Mouse (Mus musculus) thymus, postnatal 36 days (tissue): ENCODE results near the gene Pask.

ENCODE experiments used
- DNase-seq, 2 experiments: peaks; one replicate each; pipeline ENCODE4 v3.0.0; 2022; ENCODE audit warnings: mixed read lengths in 2 of 2

The Pask gene

GRCm38 (mm10) chr1:93277041-93277440 is 66.2 kb downstream of the Pask start:
- no peak for DNase-seq

GRCm38 (mm10) chr1:93275561-93275960 is 67.7 kb downstream of the Pask start:
- no peak for DNase-seq

GRCm38 (mm10) chr1:93272409-93272821 is 70.9 kb downstream of the Pask start:
- DNase-seq: peak; percentile 42 to 44

- no peak for DNase-seq
Observed at GRCm38 (mm10) chr1:93271751-93272150, 71.5 kb downstream of the Pask start.

- DNase-seq: no peak
Observed at GRCm38 (mm10) chr1:93270516-93271240, 72.6 kb downstream of the Pask start.

GRCm38 (mm10) chr1:93268246-93268645 is 75.0 kb downstream of the Pask start:
- DNase-seq: no peak

DNA sequence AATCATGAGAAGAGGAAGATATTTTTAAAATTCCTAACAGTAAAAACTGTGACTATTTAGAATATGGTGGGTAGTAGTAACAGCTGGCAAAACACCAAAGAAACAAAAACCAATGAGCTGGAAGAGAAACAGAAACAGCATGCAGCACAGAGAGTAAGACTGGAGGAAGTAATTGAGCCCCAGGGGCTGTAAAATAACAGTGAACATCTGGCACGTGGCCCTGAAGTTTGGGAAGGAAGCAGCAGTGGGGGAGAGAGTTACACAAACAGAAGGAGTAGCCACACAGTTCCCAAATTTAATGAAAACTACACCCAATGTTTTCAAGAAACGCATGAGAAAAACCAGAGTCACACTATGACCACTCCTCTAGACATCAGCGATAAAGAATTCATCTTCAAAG is 76.1 kb downstream of the Pask start:
- no peak for DNase-seq
